23 mouse cellular contexts compared by ENCODE assay signal in genomic region chr3:10112196-10112595, GRCm38 (mm10). TPM values are rescaled to one million over a fixed set of nuclear protein-coding genes. Genes with fewer than 3 reads are reported as not detected.
DNase-seq lines count a peak whose midpoint lies in the region; ATAC-seq and TF ChIP-seq lines count a peak whose summit lies in the region.
"Had no signal": no experiment of that assay in that cellular context is flagged by ENCODE, and none has a peak within 500 bp of the region (broad histone marks: within the 10 kb centered on the region; RNA-seq: fewer than 3 reads in every experiment).

No protein-coding gene starts in this region.

- WGBS in kidney, embryonic 14.5 days = 48% methylated on average over 4 of the region's 4 CpGs
- 44% methylated on average over 4 of the region's 4 CpGs for WGBS in kidney, embryonic 16.5 days

- peak; percentile 46 for DNase-seq in heart, adult 11 months
- DNase-seq in heart, adult 8-10 months (ENCODE audit: low spot score) = no peak
- DNase-seq in kidney, postnatal 14 days = no peak
- DNase-seq in kidney, adult 18-20 months = no peak
- DNase-seq in layer of hippocampus, adult 2 months (ENCODE audit: low spot score in 2 of 2) = no peak
- DNase-seq in layer of hippocampus, adult 9-11 months = no peak
- DNase-seq: adrenal gland, adult 8-10 months; adrenal gland, postnatal 14 days; adrenal gland, postnatal 36 days; B cell, adult 2 months; cerebellum, adult 11-12 months; cerebellum, adult 2 months; cerebellum, postnatal 25 days had no signal

- no peak overlapping the region for H3K27ac ChIP-seq in kidney, embryonic 14.5 days (ENCODE audit: low read depth, low read length)
- no peak overlapping the region for H3K27ac ChIP-seq in kidney, embryonic 16.5 days (ENCODE audit: low read length)
- H3K27ac ChIP-seq in layer of hippocampus, adult 2 months = peak overlapping the region; percentile 73
- H3K27ac ChIP-seq: embryonic facial prominence, embryonic 10.5 days; embryonic facial prominence, embryonic 12.5 days; forebrain, embryonic 13.5 days had no signal

- no peak for TF ChIP-seq CTCF in layer of hippocampus, adult 2 months (conservative IDR thresholded peaks at IDR 0.05)

- no peak overlapping the region for H3K4me3 ChIP-seq in kidney, embryonic 14.5 days (ENCODE audit: low read length)
- no peak overlapping the region for H3K4me3 ChIP-seq in kidney, embryonic 16.5 days (ENCODE audit: low read length)
- no peak overlapping the region for H3K4me3 ChIP-seq in layer of hippocampus, adult 2 months
- H3K4me3 ChIP-seq: embryonic facial prominence, embryonic 10.5 days; embryonic facial prominence, embryonic 12.5 days; forebrain, embryonic 13.5 days had no signal

- no peaks in the 10 kb centered on the region for H3K9me3 ChIP-seq in kidney, embryonic 14.5 days (ENCODE audit: control insufficient read depth, low read length)
- H3K9me3 ChIP-seq in kidney, embryonic 16.5 days (ENCODE audit: low read length) = no peaks in the 10 kb centered on the region
- H3K9me3 ChIP-seq: embryonic facial prominence, embryonic 10.5 days; embryonic facial prominence, embryonic 12.5 days; forebrain, embryonic 13.5 days; G1E had no signal

- H3K27me3 ChIP-seq in kidney, embryonic 14.5 days (ENCODE audit: control insufficient read depth, insufficient read depth, low read length) = no peaks in the 10 kb centered on the region
- H3K27me3 ChIP-seq in kidney, embryonic 16.5 days (ENCODE audit: insufficient read depth, low read length) = no peaks in the 10 kb centered on the region
- H3K27me3 ChIP-seq: CH12.LX; embryonic facial prominence, embryonic 12.5 days; forebrain, embryonic 13.5 days; Patski had no signal

- H3K36me3 ChIP-seq in kidney, embryonic 14.5 days (ENCODE audit: control insufficient read depth, insufficient read depth, low read length) = no peaks in the 10 kb centered on the region
- no peaks in the 10 kb centered on the region for H3K36me3 ChIP-seq in kidney, embryonic 16.5 days (ENCODE audit: insufficient read depth, low read length)
- H3K36me3 ChIP-seq: embryonic facial prominence, embryonic 10.5 days; embryonic facial prominence, embryonic 12.5 days; G1E had no signal

- H3K9ac ChIP-seq in kidney, embryonic 14.5 days (ENCODE audit: low read depth, low read length) = no peak overlapping the region
- no peak overlapping the region for H3K9ac ChIP-seq in kidney, embryonic 16.5 days (replicated peaks; ENCODE audit: low read length)
- H3K9ac ChIP-seq: embryonic facial prominence, embryonic 12.5 days; forebrain, embryonic 13.5 days had no signal

- no peaks in the 10 kb centered on the region for H3K4me1 ChIP-seq in kidney, embryonic 14.5 days (ENCODE audit: control insufficient read depth, insufficient read depth, low read length)
- no peaks in the 10 kb centered on the region for H3K4me1 ChIP-seq in kidney, embryonic 16.5 days (ENCODE audit: insufficient read depth, low read length)
- H3K4me1 ChIP-seq: embryonic facial prominence, embryonic 10.5 days; embryonic facial prominence, embryonic 12.5 days; forebrain, embryonic 13.5 days had no signal

- H3K4me2 ChIP-seq in kidney, embryonic 14.5 days (replicated peaks; ENCODE audit: low read depth, low read length) = no peak overlapping the region
- H3K4me2 ChIP-seq in kidney, embryonic 16.5 days (replicated peaks; ENCODE audit: low read depth, low read length) = no peak overlapping the region
- H3K4me2 ChIP-seq: embryonic facial prominence, embryonic 12.5 days; forebrain, embryonic 13.5 days had no signal

- ATAC-seq in kidney, embryonic 14.5 days (ENCODE audit: low FRiP score, low TSS enrichment) = peak; percentile 86; the same call in 1 of the 2 replicates
- peak; percentile 51; the same call in 1 of the 2 replicates for ATAC-seq in kidney, embryonic 16.5 days (ENCODE audit: low FRiP score, low TSS enrichment)
- ATAC-seq: activated CD4-positive, CD25-positive, alpha-beta regulatory T cell, adult 4 months; CD4-positive, CD25-positive, alpha-beta regulatory T cell, adult 4 months; forebrain, embryonic 13.5 days; Patski had no signal

RNA-seq across cellular contexts. Expression of gene Gm9833, which starts 24.3 kb away (rescaled TPM):
- total RNA-seq in heart, adult 8-10 months (2022) = under 1 TPM; 0.28 to 0.84 (median 0.42) TPM
- 1.4 and 4.0 TPM in 2 replicates for polyA plus RNA-seq in kidney, embryonic 14.5 days (2014; fragmentation: Nextera tagmentation; extraction: Ambion mirVana)
- polyA plus RNA-seq in kidney, embryonic 16.5 days (2015; fragmentation: Nextera tagmentation; extraction: Ambion mirVana) = 4.3 and 5.5 TPM in 2 replicates
- total RNA-seq in layer of hippocampus, adult 2 months (2021) = 10 to 100 TPM; 11.6 to 12.9 TPM
- total RNA-seq: CH12.LX had no signal

Comparison
In these comparisons a context has a peak if more than half of its experiments do, and no peak if none do; other contexts are left out.
1. RNA of gene Gm9833, which starts 24.3 kb away (total RNA-seq): 11.6 to 12.9 TPM in layer of hippocampus, adult 2 months; 0.28 to 0.84 TPM in heart, adult 8-10 months; every median in the first group is over 4 times any median in the second.